Mouse (Mus musculus) G1E (cell line): ENCODE measurements around the gene Sun2. TPM values are rescaled to one million over a fixed set of nuclear protein-coding genes. Genes with fewer than 3 reads are reported as not detected.

ENCODE experiments used
- ATAC-seq: 2 replicates; pipeline ENCODE4 v1.8.0; 2016; ENCODE audit warnings: mild to moderate bottlenecking; ENCODE audit not compliant: insufficient number of reproducible peaks, poor library complexity, low FRiP score, severe bottlenecking; ENCODE audit errors: extremely low read depth
- DNase-seq: peaks from one replicate; pipeline ENCODE4 v3.0.0; 2012; ENCODE audit warnings: low spot score
- H3K27me3 ChIP-seq: 2 replicates; pipeline ENCODE4 v1.6.1; 2012; ENCODE audit warnings: mild to moderate bottlenecking, low read length, inconsistent platforms; ENCODE audit not compliant: insufficient read depth
- H3K36me3 ChIP-seq: replicated peaks from 2 replicates; pipeline ENCODE3; 2012; ENCODE audit warnings: mild to moderate bottlenecking, inconsistent platforms
- H3K4me1 ChIP-seq: 2 replicates; pipeline ENCODE4 v1.6.1; 2012; ENCODE audit warnings: low read depth, low read length, inconsistent platforms, mixed read lengths; ENCODE audit not compliant: insufficient read depth
- H3K4me3 ChIP-seq: 2 replicates; pipeline ENCODE4 v1.5.1; 2012; ENCODE audit warnings: low read depth, mild to moderate bottlenecking, inconsistent platforms, low read length, moderate library complexity, mixed read lengths
- H3K9me3 ChIP-seq: replicated peaks from 2 replicates; pipeline ENCODE4 v1.6.1; 2012; ENCODE audit warnings: inconsistent platforms
- CTCF ChIP-seq: IDR thresholded peaks from 2 replicates; pipeline ENCODE4 v1.5.1; 2012; ENCODE audit warnings: low read depth, low read length, inconsistent platforms, mixed read lengths
- GATA1 ChIP-seq: IDR thresholded peaks from 2 replicates; pipeline ENCODE4 v1.6.1; 2012; ENCODE audit warnings: borderline replicate concordance, low read length, inconsistent platforms, mixed read lengths
- GATA2 ChIP-seq: IDR thresholded peaks from 2 replicates; pipeline ENCODE4 v1.6.1; 2012; ENCODE audit warnings: low read depth, low read length, inconsistent platforms, borderline replicate concordance
- POLR2AphosphoS5 ChIP-seq: IDR thresholded peaks from 2 replicates; pipeline ENCODE4 v1.6.1; 2012; ENCODE audit warnings: low read depth, low read length, inconsistent platforms; ENCODE audit not compliant: insufficient replicate concordance
- TAL1 ChIP-seq: conservative IDR thresholded peaks from 2 replicates; pipeline ENCODE4 v1.6.1; 2012; ENCODE audit warnings: low read depth, low read length, inconsistent platforms, mixed read lengths
- polyA plus RNA-seq: library from polyadenylated mRNA; stranded (reverse); fragments of >175 nt; gene quantifications from 2 replicates; pipeline ENCODE4 v1.2.3, GENCODE M21; 2012
- total RNA-seq, 2 experiments: library from RNA; stranded (forward) in 1 of 2; stranded (reverse) in 1 of 2; fragments of 200-1000 nt in 1 of 2; fragments of >200 nt in 1 of 2; fragmentation: Nextera tagmentation in 1 of 2; gene quantifications; 2 replicates each; pipeline ENCODE4 v1.2.3; 2014 to 2017

Sun2 gene
- total and polyA plus RNA-seq, 3 experiments = 24.4 to 33.3 (median 30.1) TPM

DNA sequence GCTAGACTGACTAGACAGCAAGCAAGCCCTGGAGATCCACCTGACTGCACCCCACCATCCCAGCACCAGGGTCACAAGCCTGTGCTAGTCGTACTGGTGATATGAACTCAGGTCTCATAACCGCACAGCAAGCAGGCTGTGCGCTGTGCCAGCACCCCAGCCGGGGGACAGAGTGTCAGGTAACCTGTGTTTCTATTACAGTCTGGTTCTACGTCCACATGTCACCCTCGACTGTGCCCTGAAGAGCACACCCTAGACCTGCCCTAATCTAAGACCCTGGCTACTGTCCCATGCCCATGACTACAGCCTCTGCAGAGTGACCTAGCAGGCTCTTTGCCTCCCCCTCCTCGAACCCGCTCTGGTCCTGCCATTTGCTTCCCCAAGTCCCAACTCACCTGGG lies 9.1 kb downstream of the Sun2 start:
- H3K36me3 ChIP-seq = peaks cover 87% of the 10 kb centered on the region

DNA sequence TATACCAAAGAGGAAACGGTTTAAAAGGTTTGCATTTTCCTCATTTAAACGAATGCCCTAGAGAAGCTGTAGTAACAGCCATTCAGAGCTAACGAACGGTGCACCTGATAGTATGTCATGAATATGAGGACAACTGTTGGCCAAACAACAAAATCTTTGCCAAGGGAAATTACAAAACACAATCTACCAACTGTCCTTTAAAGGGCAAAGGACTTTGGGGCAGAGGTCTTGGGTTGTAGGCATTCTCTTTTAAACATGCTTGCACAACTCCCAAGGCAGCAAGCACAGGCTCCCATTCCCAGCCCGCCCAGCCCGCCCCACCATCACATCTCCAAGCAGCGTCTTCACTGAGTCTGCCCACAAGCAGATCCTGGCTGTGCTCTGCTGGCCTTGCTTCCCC lies 10.8 kb downstream of the Sun2 start:
- Histone ChIP-seq H3K27me3 (no peaks in the 10 kb centered on the region), H3K36me3 (peaks cover 87% of the 10 kb centered on the region)
- no peak for TF ChIP-seq TAL1
- TF ChIP-seq GATA1 = no peak
- TF ChIP-seq POLR2AphosphoS5 = no peak
- TF ChIP-seq CTCF = no peak
- TF ChIP-seq GATA2 = no peak

More for the DNA sequence above, 9.1 kb downstream of the Sun2 start:
- Histone ChIP-seq H3K4me1 (peaks cover 10% of the 10 kb centered on the region; the same call in 1 of the 2 replicates), H3K4me3 (no peak overlapping the region), H3K9me3 (no peaks in the 10 kb centered on the region), H3K27me3 (no peaks in the 10 kb centered on the region)
- TF ChIP-seq POLR2AphosphoS5 = no peak
- no peak for TF ChIP-seq GATA2
- no peak for TF ChIP-seq GATA1
- TF ChIP-seq CTCF = no peak
- TF ChIP-seq TAL1 = no peak
- DNase-seq (no peak), ATAC-seq (no peak)

GRCm38 (mm10) chr15:79728731-79729388 lies 13.5 kb downstream of the Sun2 start:
- no peaks in the 10 kb centered on the region for H3K9me3 ChIP-seq
- DNase-seq (no peak), ATAC-seq (no peak)
- H3K4me1 ChIP-seq = peaks cover 9% of the 10 kb centered on the region
- TF ChIP-seq GATA2 = no peak
- TF ChIP-seq CTCF = no peak
- no peak for TF ChIP-seq POLR2AphosphoS5
- H3K36me3 ChIP-seq = peaks cover 90% of the 10 kb centered on the region
- H3K27me3 ChIP-seq = no peaks in the 10 kb centered on the region
- no peak overlapping the region for H3K4me3 ChIP-seq

More for the DNA sequence above, 10.8 kb downstream of the Sun2 start:
- peaks cover 10% of the 10 kb centered on the region; the same call in 1 of the 2 replicates for H3K4me1 ChIP-seq
- H3K9me3 ChIP-seq = no peaks in the 10 kb centered on the region
- no peak overlapping the region for H3K4me3 ChIP-seq
- ATAC-seq (no peak), DNase-seq (no peak)

DNA sequence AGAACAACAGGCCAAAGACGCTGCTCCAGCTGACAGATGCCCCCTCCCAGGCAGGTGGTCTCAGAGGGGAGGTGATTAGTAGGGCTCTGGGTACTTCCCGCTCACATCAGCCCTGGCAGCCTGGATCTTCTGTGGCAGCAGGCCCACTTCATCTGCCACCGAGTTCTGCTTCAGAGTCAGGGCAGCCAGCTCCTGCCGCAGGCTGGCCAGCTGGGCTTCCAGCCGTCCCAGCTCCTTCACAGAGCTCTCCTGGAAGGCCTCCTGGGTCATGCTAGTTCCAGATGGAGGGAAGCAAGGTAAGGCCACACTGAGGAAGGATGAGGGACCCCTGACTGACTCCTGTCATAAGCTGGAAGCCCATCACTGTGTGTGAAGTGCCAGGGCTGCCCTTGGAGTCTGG lies 14.0 kb downstream of the Sun2 start:
- ATAC-seq = no peak
- H3K9me3 ChIP-seq = no peaks in the 10 kb centered on the region
- H3K36me3 ChIP-seq = peaks cover 90% of the 10 kb centered on the region
- TF ChIP-seq CTCF = no peak
- no peak for TF ChIP-seq TAL1
- no peak for TF ChIP-seq GATA2
- TF ChIP-seq POLR2AphosphoS5 = no peak
- TF ChIP-seq GATA1 = no peak
- H3K4me3 ChIP-seq = no peak overlapping the region
- H3K4me1 ChIP-seq = peaks cover 12% of the 10 kb centered on the region
- DNase-seq = no peak
- no peaks in the 10 kb centered on the region for H3K27me3 ChIP-seq

GRCm38 (mm10) chr15:79727840-79728239 lies 14.5 kb downstream of the Sun2 start:
- no peak overlapping the region for H3K4me3 ChIP-seq
- H3K27me3 ChIP-seq = no peaks in the 10 kb centered on the region
- ATAC-seq (no peak), DNase-seq (no peak)
- H3K4me1 ChIP-seq = peaks cover 13% of the 10 kb centered on the region
- TF ChIP-seq TAL1 = no peak
- TF ChIP-seq POLR2AphosphoS5 = no peak
- no peak for TF ChIP-seq GATA1
- no peak for TF ChIP-seq GATA2
- no peak for TF ChIP-seq CTCF
- H3K36me3 ChIP-seq = peaks cover 90% of the 10 kb centered on the region
- H3K9me3 ChIP-seq = no peaks in the 10 kb centered on the region

DNA sequence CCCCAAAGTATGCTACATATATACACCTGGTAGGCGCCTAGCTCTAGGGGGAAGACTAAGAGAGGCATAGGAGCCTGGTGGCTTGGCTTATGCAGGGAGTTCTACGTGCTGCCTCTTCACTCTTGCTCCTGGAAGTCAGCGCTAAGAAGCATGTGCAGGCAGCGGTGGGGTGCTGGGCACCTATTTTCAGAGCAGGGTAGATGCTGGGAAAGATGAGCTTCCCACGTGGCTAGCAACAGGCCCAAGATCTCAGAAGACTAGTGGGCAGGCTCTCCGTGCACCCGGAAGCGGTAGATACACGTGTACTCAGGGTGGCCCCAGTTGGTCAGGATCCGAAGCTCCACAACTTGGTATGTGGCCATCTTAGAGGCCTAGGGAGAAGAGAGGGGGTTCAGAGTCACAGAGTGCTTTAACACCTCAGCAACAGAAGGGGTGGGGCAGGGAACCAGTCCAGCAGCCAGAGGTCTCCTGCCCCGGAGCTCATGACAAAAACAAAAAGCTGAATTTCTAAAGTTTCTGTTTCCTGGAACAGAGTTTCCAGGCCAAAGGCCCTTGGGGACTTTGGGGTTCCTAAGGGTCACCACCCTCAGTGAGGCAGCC lies 17.0 kb downstream of the Sun2 start:
- Histone ChIP-seq H3K9me3 (no peaks in the 10 kb centered on the region), H3K27me3 (no peaks in the 10 kb centered on the region), H3K36me3 (peaks cover 94% of the 10 kb centered on the region), H3K4me3 (no peak overlapping the region), H3K4me1 (peaks cover 18% of the 10 kb centered on the region)
- ATAC-seq = no peak
- DNase-seq = no peak
- no peak for TF ChIP-seq POLR2AphosphoS5
- TF ChIP-seq TAL1 = no peak
- no peak for TF ChIP-seq GATA2
- TF ChIP-seq CTCF = no peak
- TF ChIP-seq GATA1 = no peak
